ENCODE assay signal across 8 mouse cellular contexts in the genomic region with DNA sequence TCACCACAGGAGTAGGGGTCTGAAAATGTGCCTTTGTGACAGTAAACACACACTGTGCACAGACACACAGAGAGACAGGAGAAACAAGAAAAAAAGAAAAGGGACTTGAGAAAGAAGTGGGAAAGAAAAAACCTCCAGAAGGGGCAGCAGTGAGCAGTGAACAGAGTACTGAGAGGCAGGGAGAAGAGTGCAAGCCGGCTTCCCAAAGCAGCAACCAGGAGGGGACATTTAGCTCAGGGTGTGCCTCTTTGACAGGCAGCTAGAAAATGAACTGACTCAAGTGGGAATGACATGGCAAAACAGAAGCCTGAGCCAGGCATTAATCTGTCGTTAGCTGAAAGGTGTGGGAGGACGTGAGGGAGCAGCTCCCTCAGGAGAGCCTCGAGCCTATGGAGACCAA. TPM values are rescaled to one million over a fixed set of nuclear protein-coding genes. Genes with fewer than 3 reads are reported as not detected.
DNase-seq lines count a peak whose midpoint lies in the region; ATAC-seq and TF ChIP-seq lines count a peak whose summit lies in the region.
"Had no signal": no experiment of that assay in that cellular context is flagged by ENCODE, and none has a peak within 500 bp of the region (broad histone marks: within the 10 kb centered on the region; RNA-seq: fewer than 3 reads in every experiment).

No protein-coding gene starts in this region.

- no peaks in the 10 kb centered on the region for H3K9me3 ChIP-seq in midbrain, embryonic 11.5 days (ENCODE audit: control insufficient read depth, low read length)
- no peaks in the 10 kb centered on the region for H3K9me3 ChIP-seq in midbrain, embryonic 16.5 days (replicated peaks; ENCODE audit: control insufficient read depth, low read length, poor library complexity, severe bottlenecking)
- no peaks in the 10 kb centered on the region for H3K9me3 ChIP-seq in embryonic facial prominence, embryonic 10.5 days
- H3K9me3 ChIP-seq in liver, postnatal 0 days (ENCODE audit: low read length) = no peaks in the 10 kb centered on the region
- no peaks in the 10 kb centered on the region for H3K9me3 ChIP-seq in stomach, postnatal 0 days (ENCODE audit: control insufficient read depth, low read length)
- H3K9me3 ChIP-seq: heart, embryonic 13.5 days had no signal

- no peak overlapping the region for H3K9ac ChIP-seq in midbrain, embryonic 11.5 days (ENCODE audit: low read length)
- no peak overlapping the region for H3K9ac ChIP-seq in midbrain, embryonic 16.5 days (ENCODE audit: low read depth, low read length)
- H3K9ac ChIP-seq in liver, postnatal 0 days (replicated peaks) = no peak overlapping the region
- no peak overlapping the region for H3K9ac ChIP-seq in stomach, postnatal 0 days (ENCODE audit: low read length)
- H3K9ac ChIP-seq: heart, embryonic 13.5 days had no signal

- no peaks in the 10 kb centered on the region for H3K27me3 ChIP-seq in midbrain, embryonic 11.5 days (ENCODE audit: control insufficient read depth, insufficient read depth, low read length)
- H3K27me3 ChIP-seq in midbrain, embryonic 16.5 days (ENCODE audit: control insufficient read depth, insufficient read depth, low read depth, low read length) = no peaks in the 10 kb centered on the region
- no peaks in the 10 kb centered on the region for H3K27me3 ChIP-seq in embryonic facial prominence, embryonic 10.5 days (replicated peaks; ENCODE audit: low read depth, poor library complexity, severe bottlenecking)
- H3K27me3 ChIP-seq in liver, postnatal 0 days (ENCODE audit: insufficient read depth, low read length) = no peaks in the 10 kb centered on the region
- H3K27me3 ChIP-seq in stomach, postnatal 0 days (ENCODE audit: control insufficient read depth, insufficient read depth, low read length) = no peaks in the 10 kb centered on the region
- H3K27me3 ChIP-seq: heart, embryonic 13.5 days had no signal

- ATAC-seq in midbrain, embryonic 11.5 days (ENCODE audit: low FRiP score) = no peak
- ATAC-seq in midbrain, embryonic 16.5 days = no peak; the same call in 1 of the 2 replicates
- ATAC-seq in liver, postnatal 0 days = no peak
- peak; percentile 71 for ATAC-seq in stomach, postnatal 0 days (ENCODE audit: low FRiP score, low TSS enrichment)

- no peak overlapping the region for H3K27ac ChIP-seq in midbrain, embryonic 11.5 days (ENCODE audit: low read depth, low read length)
- no peak overlapping the region for H3K27ac ChIP-seq in midbrain, embryonic 16.5 days (ENCODE audit: low read length)
- no peak overlapping the region for H3K27ac ChIP-seq in bone marrow macrophage, adult 2 months (ENCODE audit: insufficient read depth, low read depth, low read length)
- H3K27ac ChIP-seq in embryonic facial prominence, embryonic 10.5 days (replicated peaks) = no peak overlapping the region
- no peak overlapping the region for H3K27ac ChIP-seq in liver, postnatal 0 days (ENCODE audit: low read depth)
- H3K27ac ChIP-seq in stomach, postnatal 0 days (replicated peaks) = 0 out of 2 replicates have a peak overlapping the region, but pooled peaks have one; percentile 63
- H3K27ac ChIP-seq: heart, embryonic 13.5 days had no signal

- WGBS in midbrain, embryonic 11.5 days = 58% methylated on average over 4 of the region's 4 CpGs
- 54% methylated on average over 4 of the region's 4 CpGs for WGBS in midbrain, embryonic 16.5 days
- WGBS in embryonic facial prominence, embryonic 10.5 days = 68% methylated on average over 4 of the region's 4 CpGs
- WGBS in liver, postnatal 0 days (ENCODE audit: insufficient replicate concordance) = 60% methylated on average over 4 of the region's 4 CpGs
- 47% methylated on average over 4 of the region's 4 CpGs for WGBS in stomach, postnatal 0 days

- peak; percentile 40 for TF ChIP-seq CTCF in bone marrow macrophage, adult 2 months (IDR thresholded peaks at IDR 0.05; ENCODE audit: low read depth, low read length)
- TF ChIP-seq CTCF in liver, postnatal 0 days (IDR thresholded peaks at IDR 0.05; ENCODE audit: low read depth) = peak; percentile 56
- TF ChIP-seq CTCF in stomach, postnatal 0 days (IDR thresholded peaks at IDR 0.05; ENCODE audit: low read depth) = peak; percentile 77

- no peak for TF ChIP-seq EP300 in liver, postnatal 0 days (IDR thresholded peaks at IDR 0.05; ENCODE audit: low read depth)
- TF ChIP-seq EP300 in stomach, postnatal 0 days (optimal IDR thresholded peaks at IDR 0.05) = no peak

- H3K4me1 ChIP-seq in midbrain, embryonic 11.5 days (ENCODE audit: control insufficient read depth, insufficient read depth, low read length) = no peaks in the 10 kb centered on the region
- H3K4me1 ChIP-seq in midbrain, embryonic 16.5 days (ENCODE audit: control insufficient read depth, insufficient read depth, low read length) = no peaks in the 10 kb centered on the region
- 0 out of 2 replicates have a peak, but pooled peaks cover 2% of the 10 kb centered on the region for H3K4me1 ChIP-seq in bone marrow macrophage, adult 2 months (ENCODE audit: control insufficient read depth, insufficient read depth, low read length)
- no peaks in the 10 kb centered on the region for H3K4me1 ChIP-seq in embryonic facial prominence, embryonic 10.5 days
- no peaks in the 10 kb centered on the region for H3K4me1 ChIP-seq in liver, postnatal 0 days (ENCODE audit: insufficient read depth)
- H3K4me1 ChIP-seq in stomach, postnatal 0 days (replicated peaks; ENCODE audit: control insufficient read depth, insufficient read depth) = no peaks in the 10 kb centered on the region
- H3K4me1 ChIP-seq: heart, embryonic 13.5 days had no signal

- no peak overlapping the region for H3K4me3 ChIP-seq in midbrain, embryonic 11.5 days (ENCODE audit: low read depth, low read length)
- no peak overlapping the region for H3K4me3 ChIP-seq in midbrain, embryonic 16.5 days (ENCODE audit: low read depth, low read length)
- no peak overlapping the region for H3K4me3 ChIP-seq in bone marrow macrophage, adult 2 months (ENCODE audit: insufficient read depth, low read length)
- H3K4me3 ChIP-seq in embryonic facial prominence, embryonic 10.5 days = no peak overlapping the region
- H3K4me3 ChIP-seq in liver, postnatal 0 days (ENCODE audit: low read depth, low read length) = no peak overlapping the region
- H3K4me3 ChIP-seq in stomach, postnatal 0 days (ENCODE audit: low read depth, low read length) = no peak overlapping the region
- H3K4me3 ChIP-seq: heart, embryonic 13.5 days had no signal

- no peak overlapping the region for H3K4me2 ChIP-seq in midbrain, embryonic 11.5 days
- H3K4me2 ChIP-seq in midbrain, embryonic 16.5 days (ENCODE audit: low read length) = no peak overlapping the region
- H3K4me2 ChIP-seq in liver, postnatal 0 days (ENCODE audit: low read depth, low read length) = no peak overlapping the region
- no peak overlapping the region for H3K4me2 ChIP-seq in stomach, postnatal 0 days (replicated peaks; ENCODE audit: low read depth)
- H3K4me2 ChIP-seq: heart, embryonic 13.5 days had no signal

- no peak for TF ChIP-seq POLR2A in bone marrow macrophage, adult 2 months (IDR thresholded peaks at IDR 0.05; ENCODE audit: borderline replicate concordance, low read depth, low read length)

- peak; percentile 94 for DNase-seq in midbrain, embryonic 11.5 days (ENCODE audit: low spot score, missing footprints)
- DNase-seq in embryonic facial prominence, embryonic 10.5 days (ENCODE audit: low spot score) = peak; percentile 31
- DNase-seq in kidney, postnatal 25 days = peak; percentile 36 to 74
- DNase-seq in liver, postnatal 0 days = peak; percentile 48
- peak; percentile 66 for DNase-seq in stomach, postnatal 0 days (ENCODE audit: low spot score)

- H3K36me3 ChIP-seq in midbrain, embryonic 11.5 days (ENCODE audit: control insufficient read depth, insufficient read depth, low read length) = no peaks in the 10 kb centered on the region; the same call in 1 of the 2 replicates
- peaks cover 25% of the 10 kb centered on the region for H3K36me3 ChIP-seq in midbrain, embryonic 16.5 days (ENCODE audit: control insufficient read depth, insufficient read depth, low read length)
- peaks cover 84% of the 10 kb centered on the region for H3K36me3 ChIP-seq in embryonic facial prominence, embryonic 10.5 days (replicated peaks)
- H3K36me3 ChIP-seq in liver, postnatal 0 days (replicated peaks; ENCODE audit: insufficient read depth, low read length) = peaks cover 61% of the 10 kb centered on the region
- H3K36me3 ChIP-seq in stomach, postnatal 0 days (ENCODE audit: control insufficient read depth, insufficient read depth, low read length) = peaks cover 18% of the 10 kb centered on the region

RNA-seq across cellular contexts. Expression of gene Atg13, which starts 27.5 kb away (rescaled TPM):
- 32.5 and 34.0 TPM in 2 replicates for polyA plus RNA-seq in midbrain, embryonic 11.5 days (2014; fragmentation: Nextera tagmentation; extraction: Ambion mirVana)
- polyA plus RNA-seq in midbrain, embryonic 16.5 days (2015; fragmentation: Nextera tagmentation; extraction: Ambion mirVana) = 36.2 and 40.2 TPM in 2 replicates
- 28.8 and 35.7 TPM in 2 replicates for polyA plus RNA-seq in bone marrow macrophage, adult 2 months (2012; ENCODE audit: insufficient read depth, insufficient read length, missing spikeins)
- polyA plus RNA-seq in embryonic facial prominence, embryonic 10.5 days (2016; fragmentation: Nextera tagmentation; extraction: Ambion mirVana) = 27.1 and 28.9 TPM in 2 replicates
- polyA plus RNA-seq in liver, postnatal 0 days (2015; fragmentation: Nextera tagmentation; extraction: Ambion mirVana) = 8.6 and 9.0 TPM in 2 replicates
- 23.2 and 24.2 TPM in 2 replicates for polyA plus RNA-seq in stomach, postnatal 0 days (2015; fragmentation: Nextera tagmentation; extraction: Ambion mirVana)

RNA-seq across cellular contexts. Expression of gene Harbi1, which starts 27.8 kb away (rescaled TPM):
- polyA plus RNA-seq in midbrain, embryonic 11.5 days (2014; fragmentation: Nextera tagmentation; extraction: Ambion mirVana) = 18.0 and 19.9 TPM in 2 replicates
- 21.2 and 21.7 TPM in 2 replicates for polyA plus RNA-seq in midbrain, embryonic 16.5 days (2015; fragmentation: Nextera tagmentation; extraction: Ambion mirVana)
- 4.8 and 4.9 TPM in 2 replicates for polyA plus RNA-seq in bone marrow macrophage, adult 2 months (2012; ENCODE audit: insufficient read depth, insufficient read length, missing spikeins)
- polyA plus RNA-seq in embryonic facial prominence, embryonic 10.5 days (2016; fragmentation: Nextera tagmentation; extraction: Ambion mirVana) = 24.8 and 26.9 TPM in 2 replicates
- polyA plus RNA-seq in liver, postnatal 0 days (2015; fragmentation: Nextera tagmentation; extraction: Ambion mirVana) = 7.7 and 8.0 TPM in 2 replicates
- polyA plus RNA-seq in stomach, postnatal 0 days (2015; fragmentation: Nextera tagmentation; extraction: Ambion mirVana) = 10.5 and 12.3 TPM in 2 replicates

RNA-seq across cellular contexts. Expression of gene Arhgap1, which starts 33.2 kb away (rescaled TPM):
- 69.7 and 75.8 TPM in 2 replicates for polyA plus RNA-seq in midbrain, embryonic 11.5 days (2014; fragmentation: Nextera tagmentation; extraction: Ambion mirVana)
- polyA plus RNA-seq in midbrain, embryonic 16.5 days (2015; fragmentation: Nextera tagmentation; extraction: Ambion mirVana) = 95.9 and 97.1 TPM in 2 replicates
- polyA plus RNA-seq in bone marrow macrophage, adult 2 months (2012; ENCODE audit: insufficient read depth, insufficient read length, missing spikeins) = 66.6 and 88.4 TPM in 2 replicates
- polyA plus RNA-seq in embryonic facial prominence, embryonic 10.5 days (2016; fragmentation: Nextera tagmentation; extraction: Ambion mirVana) = 76.0 and 80.5 TPM in 2 replicates
- polyA plus RNA-seq in liver, postnatal 0 days (2015; fragmentation: Nextera tagmentation; extraction: Ambion mirVana) = 27.3 and 28.1 TPM in 2 replicates
- polyA plus RNA-seq in stomach, postnatal 0 days (2015; fragmentation: Nextera tagmentation; extraction: Ambion mirVana) = 98.9 and 105 TPM in 2 replicates

RNA-seq across cellular contexts. Expression of gene Zfp408, which starts 33.3 kb away (rescaled TPM):
- 6.3 and 7.5 TPM in 2 replicates for polyA plus RNA-seq in midbrain, embryonic 11.5 days (2014; fragmentation: Nextera tagmentation; extraction: Ambion mirVana)
- 11.2 and 13.2 TPM in 2 replicates for polyA plus RNA-seq in midbrain, embryonic 16.5 days (2015; fragmentation: Nextera tagmentation; extraction: Ambion mirVana)
- polyA plus RNA-seq in bone marrow macrophage, adult 2 months (2012; ENCODE audit: insufficient read depth, insufficient read length, missing spikeins) = 12.5 and 17.5 TPM in 2 replicates
- polyA plus RNA-seq in embryonic facial prominence, embryonic 10.5 days (2016; fragmentation: Nextera tagmentation; extraction: Ambion mirVana) = 11.0 and 11.5 TPM in 2 replicates
- 1.8 and 2.1 TPM in 2 replicates for polyA plus RNA-seq in liver, postnatal 0 days (2015; fragmentation: Nextera tagmentation; extraction: Ambion mirVana)
- polyA plus RNA-seq in stomach, postnatal 0 days (2015; fragmentation: Nextera tagmentation; extraction: Ambion mirVana) = 3.7 and 4.2 TPM in 2 replicates

RNA-seq across cellular contexts. Expression of gene F2, which starts 46.6 kb away (rescaled TPM):
- 0.07 TPM in 1 of 2 replicates, not detected in the other for polyA plus RNA-seq in midbrain, embryonic 11.5 days (2014; fragmentation: Nextera tagmentation; extraction: Ambion mirVana)
- 0.20 and 0.22 TPM in 2 replicates for polyA plus RNA-seq in midbrain, embryonic 16.5 days (2015; fragmentation: Nextera tagmentation; extraction: Ambion mirVana)
- not detected in 2 replicates for polyA plus RNA-seq in bone marrow macrophage, adult 2 months (2012; ENCODE audit: insufficient read depth, insufficient read length, missing spikeins)
- polyA plus RNA-seq in embryonic facial prominence, embryonic 10.5 days (2016; fragmentation: Nextera tagmentation; extraction: Ambion mirVana) = 0.09 and 0.15 TPM in 2 replicates
- 1,300 and 1,356 TPM in 2 replicates for polyA plus RNA-seq in liver, postnatal 0 days (2015; fragmentation: Nextera tagmentation; extraction: Ambion mirVana)
- 3.3 and 4.7 TPM in 2 replicates for polyA plus RNA-seq in stomach, postnatal 0 days (2015; fragmentation: Nextera tagmentation; extraction: Ambion mirVana)

Comparison
In these comparisons a context has a peak if more than half of its experiments do, and no peak if none do; other contexts are left out.
1. DNase-seq: peak in every context shown above with its lines; median percentile 94 in midbrain, embryonic 11.5 days; 66 in stomach, postnatal 0 days; 55 in kidney, postnatal 25 days; 48 in liver, postnatal 0 days; 31 in embryonic facial prominence, embryonic 10.5 days.